Mouse (Mus musculus): ENCODE results near the gene Pxylp1.
"Not testable (repeated sequence)": the region's sequence is repeated elsewhere in the genome, so short reads cannot be mapped to it uniquely, and the experiment has no call there.

Pxylp1 gene

GRCm38 (mm10) chr9:96892546-96892945 is at the start of gene Pxylp1:
TSS of gene Pxylp1 (minus strand) at chr9:96892669.
- no peak for DNase-seq (ENCODE audit: low spot score)

GRCm38 (mm10) chr9:96938887-96939286 is 46.4 kb upstream of the Pxylp1 start:
- peak; percentile 45 for DNase-seq (ENCODE audit: low spot score)

GRCm38 (mm10) chr9:96936427-96936826 is 44.0 kb upstream of the Pxylp1 start:
- not testable (repeated sequence) for DNase-seq (ENCODE audit: low spot score)

- DNase-seq (ENCODE audit: low spot score) = no peak
These were observed 43.3 kb upstream of the Pxylp1 start for GRCm38 (mm10) chr9:96935556-96936300.

GRCm38 (mm10) chr9:96934816-96935215 is 42.3 kb upstream of the Pxylp1 start:
- no peak for DNase-seq (ENCODE audit: low spot score)

- no peak for DNase-seq (ENCODE audit: low spot score)
These were observed 40.3 kb upstream of the Pxylp1 start for GRCm38 (mm10) chr9:96932751-96933150.

- DNase-seq (ENCODE audit: low spot score) = no peak
These were observed 31.3 kb upstream of the Pxylp1 start for GRCm38 (mm10) chr9:96923577-96924316.

GRCm38 (mm10) chr9:96923119-96923518 is 30.6 kb upstream of the Pxylp1 start:
- DNase-seq (ENCODE audit: low spot score) = no peak

- DNase-seq (ENCODE audit: low spot score) = peak; percentile 92
These were observed 24.4 kb upstream of the Pxylp1 start for GRCm38 (mm10) chr9:96916620-96917538.

GRCm38 (mm10) chr9:96916076-96916475 is 23.6 kb upstream of the Pxylp1 start:
- no peak for DNase-seq (ENCODE audit: low spot score)

GRCm38 (mm10) chr9:96914851-96915250 is 22.4 kb upstream of the Pxylp1 start:
- DNase-seq (ENCODE audit: low spot score) = no peak

GRCm38 (mm10) chr9:96914005-96914404 is 21.5 kb upstream of the Pxylp1 start:
- DNase-seq (ENCODE audit: low spot score) = no peak

GRCm38 (mm10) chr9:96909503-96909902 is 17.0 kb upstream of the Pxylp1 start:
- DNase-seq (ENCODE audit: low spot score) = no peak

GRCm38 (mm10) chr9:96908737-96909136 is 16.3 kb upstream of the Pxylp1 start:
- DNase-seq (ENCODE audit: low spot score) = no peak

GRCm38 (mm10) chr9:96904360-96905355 is 12.2 kb upstream of the Pxylp1 start:
- DNase-seq (ENCODE audit: low spot score) = no peak

GRCm38 (mm10) chr9:96899717-96900116 is 7.2 kb upstream of the Pxylp1 start:
- DNase-seq (ENCODE audit: low spot score) = no peak

- no peak for DNase-seq (ENCODE audit: low spot score)
These were observed 6.5 kb upstream of the Pxylp1 start for GRCm38 (mm10) chr9:96899004-96899403.

GRCm38 (mm10) chr9:96896690-96897089 is 4.2 kb upstream of the Pxylp1 start:
- no peak for DNase-seq (ENCODE audit: low spot score)

- DNase-seq (ENCODE audit: low spot score) = no peak
These were observed 1.1 kb upstream of the Pxylp1 start for GRCm38 (mm10) chr9:96893582-96893981.

GRCm38 (mm10) chr9:96891341-96892330 is 833 bp downstream of the Pxylp1 start:
- no peak for DNase-seq (ENCODE audit: low spot score)
